ENCODE assay signal across 10 mouse cellular contexts in the genomic region with DNA sequence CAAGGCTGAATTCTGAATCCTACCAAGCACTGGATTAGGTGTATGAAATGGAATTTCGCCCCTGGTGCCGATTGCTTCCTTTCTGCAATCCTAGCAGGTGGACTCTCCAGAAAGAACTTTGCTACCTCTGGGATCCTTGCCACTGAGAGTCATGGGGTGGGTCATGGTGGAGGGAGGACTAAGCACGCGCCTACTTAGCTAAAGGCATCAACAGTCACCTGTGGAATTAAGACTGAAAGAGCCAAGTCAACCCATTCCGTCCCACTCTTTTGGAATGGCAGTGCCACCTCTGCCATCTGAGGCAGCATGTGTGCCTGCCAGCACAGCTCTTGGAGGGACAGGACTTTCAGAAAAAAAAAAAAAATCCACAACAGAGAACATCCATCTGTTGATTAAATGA. TPM values are rescaled to one million over a fixed set of nuclear protein-coding genes. Genes with fewer than 3 reads are reported as not detected.
A peak's percentile ranks its signal among the peaks of the same experiment; 100 is the strongest.
DNase-seq lines count a peak whose midpoint lies in the region; ATAC-seq and TF ChIP-seq lines count a peak whose summit lies in the region.
"Had no signal": no experiment of that assay in that cellular context is flagged by ENCODE, and none has a peak within 500 bp of the region (broad histone marks: within the 10 kb centered on the region; RNA-seq: fewer than 3 reads in every experiment).

No protein-coding gene starts in this region.

- H3K4me2 ChIP-seq in heart, embryonic 13.5 days = peak overlapping the region; percentile 94
- peak overlapping the region; percentile 83 for H3K4me2 ChIP-seq in forebrain, embryonic 12.5 days
- peak overlapping the region; percentile 87 for H3K4me2 ChIP-seq in limb, embryonic 15.5 days

- no peak overlapping the region for H3K27ac ChIP-seq in heart, embryonic 13.5 days (replicated peaks)
- no peak overlapping the region for H3K27ac ChIP-seq in forebrain, embryonic 12.5 days
- no peak overlapping the region for H3K27ac ChIP-seq in limb, embryonic 15.5 days

- no peak for DNase-seq in heart, adult 8-10 months (ENCODE audit: low spot score)
- no peak for DNase-seq in embryo, embryonic 9.5 days (ENCODE audit: extremely low spot score)
- no peak for DNase-seq in ovary, postnatal 14 days (ENCODE audit: low spot score)
- no peak for DNase-seq in layer of hippocampus, adult 8-10 months (ENCODE audit: low spot score in 2 of 2)
- DNase-seq: heart, postnatal 10 days had no signal

- H3K9ac ChIP-seq in heart, embryonic 13.5 days = 0 out of 2 replicates have a peak overlapping the region, but pooled peaks have one; percentile 8
- peak overlapping the region; percentile 67; the same call in 1 of the 2 replicates for H3K9ac ChIP-seq in forebrain, embryonic 12.5 days
- no peak overlapping the region for H3K9ac ChIP-seq in limb, embryonic 15.5 days

- TF ChIP-seq CTCF in E14TG2a.4 (conservative IDR thresholded peaks at IDR 0.05; ENCODE audit: low read length) = no peak

- no peaks in the 10 kb centered on the region for H3K36me3 ChIP-seq in heart, embryonic 13.5 days
- no peaks in the 10 kb centered on the region for H3K36me3 ChIP-seq in E14TG2a.4 (ENCODE audit: insufficient read depth, low read length)
- no peaks in the 10 kb centered on the region for H3K36me3 ChIP-seq in forebrain, embryonic 12.5 days (replicated peaks)
- no peaks in the 10 kb centered on the region for H3K36me3 ChIP-seq in limb, embryonic 15.5 days

- no peak for ATAC-seq in heart, embryonic 13.5 days (ENCODE audit: extremely low read depth, insufficient number of reproducible peaks, low FRiP score, low TSS enrichment)
- ATAC-seq in forebrain, embryonic 12.5 days (ENCODE audit: low FRiP score) = no peak
- no peak for ATAC-seq in limb, embryonic 15.5 days (ENCODE audit: insufficient number of reproducible peaks, low FRiP score, low TSS enrichment, low read depth)

- 24% methylated on average over 5 of the region's 5 CpGs for WGBS in heart, embryonic 13.5 days
- 17% methylated on average over 5 of the region's 5 CpGs for WGBS in forebrain, embryonic 12.5 days
- WGBS in limb, embryonic 15.5 days = 20% methylated on average over 5 of the region's 5 CpGs

- H3K27me3 ChIP-seq in heart, embryonic 13.5 days (replicated peaks) = peaks cover 96% of the 10 kb centered on the region
- peaks cover 89% of the 10 kb centered on the region for H3K27me3 ChIP-seq in E14TG2a.4 (ENCODE audit: insufficient read depth, low read length)
- peaks cover 74% of the 10 kb centered on the region for H3K27me3 ChIP-seq in forebrain, embryonic 12.5 days
- peaks cover 38% of the 10 kb centered on the region for H3K27me3 ChIP-seq in limb, embryonic 15.5 days

- H3K4me1 ChIP-seq in heart, embryonic 13.5 days = peaks cover 17% of the 10 kb centered on the region
- peaks cover 37% of the 10 kb centered on the region for H3K4me1 ChIP-seq in E14TG2a.4 (replicated peaks; ENCODE audit: low read depth, low read length)
- peaks cover 29% of the 10 kb centered on the region for H3K4me1 ChIP-seq in forebrain, embryonic 12.5 days
- peaks cover 30% of the 10 kb centered on the region for H3K4me1 ChIP-seq in limb, embryonic 15.5 days

- H3K9me3 ChIP-seq in heart, embryonic 13.5 days = no peaks in the 10 kb centered on the region
- H3K9me3 ChIP-seq in E14TG2a.4 (ENCODE audit: low read length) = no peaks in the 10 kb centered on the region
- H3K9me3 ChIP-seq in forebrain, embryonic 12.5 days = no peaks in the 10 kb centered on the region
- no peaks in the 10 kb centered on the region for H3K9me3 ChIP-seq in limb, embryonic 15.5 days

- H3K4me3 ChIP-seq in heart, embryonic 13.5 days = peak overlapping the region; percentile 71
- H3K4me3 ChIP-seq in E14TG2a.4 (replicated peaks; ENCODE audit: low read length) = 0 out of 2 replicates have a peak overlapping the region, but pooled peaks have one; percentile 76
- peak overlapping the region; percentile 58 for H3K4me3 ChIP-seq in forebrain, embryonic 12.5 days (replicated peaks)
- peak overlapping the region; percentile 66 for H3K4me3 ChIP-seq in limb, embryonic 15.5 days

RNA-seq across cellular contexts. Expression of a gene that starts 4.1 kb away (rescaled TPM):
- 1.0 and 1.2 TPM in 2 replicates for polyA plus RNA-seq in heart, embryonic 13.5 days (2015; fragmentation: Nextera tagmentation; extraction: Ambion mirVana)
- total RNA-seq in heart, adult 8-10 months (2022) = under 1 TPM; 0.33 to 0.69 (median 0.54) TPM
- 10.3 and 11.4 TPM in 2 replicates for polyA plus RNA-seq in forebrain, embryonic 12.5 days (2016; fragmentation: Nextera tagmentation; extraction: Ambion mirVana)
- 9.8 and 13.5 TPM in 2 replicates for polyA plus RNA-seq in limb, embryonic 15.5 days (2015; fragmentation: Nextera tagmentation; extraction: Ambion mirVana)
- 10 to 100 TPM; 49.7 to 55.4 (median 53.9) TPM for total RNA-seq in layer of hippocampus, adult 8-10 months (2022)
- total RNA-seq: CH12.LX had no signal
